Mouse (Mus musculus): ENCODE measurements at regions not wholly inside any gene's neighbourhood (a gene's known extent, or its start where the extent isn't known, plus 50 kb on each side); places are given as distances from the start of the nearest gene placed in this dataset.

- TF ChIP-seq POLR2A (IDR thresholded peaks at IDR 0.05; ENCODE audit: low read depth, low read length) (no peak), CTCF (IDR thresholded peaks at IDR 0.05; ENCODE audit: extremely low read depth, insufficient read length, insufficient replicate concordance, low read depth, low read length) (no peak)
Measured at GRCm38 (mm10) chr5:73740766-73741165, 89.6 kb downstream of the Spata18 start.

Data from small intestine, adult 2 months (tissue).